Mouse (Mus musculus) lung, embryonic 16.5 days (tissue): Measurements from ENCODE around the gene Emilin1. TPM values are rescaled to one million over a fixed set of nuclear protein-coding genes. Genes with fewer than 3 reads are reported as not detected.

Experiments
- ATAC-seq: fragments of 200-750 bp; cut with Nextera tagmentation; 2 replicates; pipeline ENCODE4 v1.8.0; 2017; ENCODE audit warnings: low read depth, mild to moderate bottlenecking, moderate library complexity
- H3K27ac ChIP-seq: fragments of 300-500 bp; sonication (generic); 2 replicates; pipeline ENCODE4 v1.5.1; 2014; ENCODE audit warnings: mild to moderate bottlenecking, control low read depth, low read length
- H3K27me3 ChIP-seq: fragments of 300-500 bp; sonication (generic); 2 replicates; pipeline ENCODE4 v1.6.1; 2014; ENCODE audit warnings: low read depth, low read length, mixed read lengths; ENCODE audit not compliant: control insufficient read depth, insufficient read depth
- H3K36me3 ChIP-seq: fragments of 300-500 bp; sonication (generic); 2 replicates; pipeline ENCODE4 v1.6.1; 2014; ENCODE audit warnings: low read length; ENCODE audit not compliant: control insufficient read depth, insufficient read depth
- H3K4me1 ChIP-seq: fragments of 300-500 bp; sonication (generic); replicated peaks from 2 replicates; pipeline ENCODE4 v1.6.1; 2014; ENCODE audit warnings: low read length, mixed read lengths; ENCODE audit not compliant: control insufficient read depth, insufficient read depth
- H3K4me2 ChIP-seq: fragments of 300-500 bp; sonication (generic); 2 replicates; pipeline ENCODE4 v1.6.1; 2014; ENCODE audit warnings: low read depth, low read length, control low read depth
- H3K4me3 ChIP-seq: fragments of 300-500 bp; sonication (generic); 2 replicates; pipeline ENCODE4 v1.5.1; 2014; ENCODE audit warnings: mild to moderate bottlenecking, low read length, control low read depth
- H3K9ac ChIP-seq: fragments of 300-500 bp; sonication (generic); 2 replicates; pipeline ENCODE4 v1.6.1; 2014; ENCODE audit warnings: low read length, control low read depth
- H3K9me3 ChIP-seq: fragments of 300-500 bp; sonication (generic); 2 replicates; pipeline ENCODE4 v1.6.1; 2016; ENCODE audit warnings: low read length; ENCODE audit not compliant: control insufficient read depth
- WGBS: fragments of 180-500 bp; shearing (Covaris S2); extraction: QIAGEN DNeasy Blood & Tissue Kit; methylation state at CpG from one replicate; pipeline ENCODE4 v1.1.7; 2014; 5-methylcytosine and 5-hydroxymethylcytosine counted together
- polyA plus RNA-seq: library from polyadenylated mRNA; unstranded; fragments of >200 nt; fragmentation: Nextera tagmentation; extraction: Ambion mirVana; gene quantifications from 2 replicates; pipeline ENCODE4 v1.2.1, GENCODE M21; 2015

Gene Emilin1
- polyA plus RNA-seq, 1 experiment from 2014 or later: 212 TPM

DNA sequence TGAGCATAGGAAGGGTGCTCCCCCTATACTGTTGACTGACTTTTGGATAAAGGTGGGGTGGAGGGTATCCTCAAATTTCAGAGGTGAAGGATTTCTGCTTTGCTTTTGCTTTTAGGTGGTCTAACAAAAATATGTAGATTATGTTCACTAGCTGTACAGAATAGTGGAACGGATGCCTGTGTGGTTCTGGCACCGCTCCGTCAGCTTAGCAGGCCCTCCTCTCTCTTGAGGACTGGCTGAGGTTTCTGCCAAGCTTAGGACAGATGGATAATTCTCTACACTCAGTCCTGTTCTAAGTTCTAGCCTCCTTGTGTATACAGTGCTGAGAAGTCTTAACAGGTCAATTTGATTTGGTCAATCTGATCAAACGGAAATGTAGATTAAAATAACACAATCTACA lies 37.2 kb downstream of the Emilin1 start:
- H3K4me3 ChIP-seq: peak overlapping the region; percentile 78
- H3K4me1 ChIP-seq: peaks cover 15% of the 10 kb centered on the region
- peak overlapping the region; percentile 74 for H3K9ac ChIP-seq
- H3K27ac ChIP-seq: peak overlapping the region; percentile 64
- H3K4me2 ChIP-seq: peak overlapping the region; percentile 94
- ATAC-seq: peak; percentile 0; the same call in 1 of the 2 replicates
- peaks cover 24% of the 10 kb centered on the region for H3K36me3 ChIP-seq
- no peaks in the 10 kb centered on the region for H3K9me3 ChIP-seq
- WGBS: 63% methylated on average over 4 of the region's 4 CpGs
- no peaks in the 10 kb centered on the region for H3K27me3 ChIP-seq

DNA sequence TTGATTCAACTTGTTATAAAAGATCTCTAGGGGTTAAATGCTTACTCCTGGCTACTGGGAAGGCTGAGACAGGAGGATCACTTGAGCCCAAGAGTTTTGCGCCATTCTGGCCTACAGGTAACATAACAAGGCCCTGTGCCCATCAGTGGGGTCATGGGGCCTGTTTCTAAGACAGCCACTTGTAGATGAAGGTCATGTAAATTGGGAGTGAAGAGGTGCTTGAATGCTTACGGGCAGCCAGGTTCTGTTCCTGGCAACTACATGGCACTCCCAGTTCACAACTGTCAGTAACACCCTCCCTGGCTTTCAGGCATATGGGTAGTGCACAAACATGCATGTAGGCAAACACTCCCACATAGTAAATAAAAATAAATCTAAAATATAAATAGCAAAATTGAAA lies 37.7 kb downstream of the Emilin1 start:
- H3K4me2 ChIP-seq: no peak overlapping the region

DNA sequence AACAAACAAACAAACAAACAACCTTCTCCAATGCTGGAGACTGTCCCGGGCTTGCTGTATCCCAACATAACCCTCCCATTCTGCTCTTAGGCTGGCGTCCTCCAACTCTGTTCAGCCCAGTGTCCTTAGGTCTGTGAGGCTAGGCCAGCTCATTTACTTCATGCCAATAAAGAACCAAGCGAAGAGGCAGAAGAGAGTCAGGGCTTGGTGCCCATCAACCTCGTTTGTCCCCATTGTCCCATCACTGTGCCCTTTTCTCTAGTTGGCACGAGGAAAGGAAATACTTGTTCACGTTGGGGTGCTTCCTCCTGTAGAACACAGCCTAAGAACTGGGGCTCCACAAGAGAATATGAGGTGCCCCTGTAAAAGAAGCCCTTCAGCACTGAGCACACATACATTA lies 38.5 kb downstream of the Emilin1 start:
- WGBS: 83% methylated on average over 6 of the region's 6 CpGs
- Histone ChIP-seq H3K9ac (no peak overlapping the region), H3K4me2 (no peak overlapping the region), H3K4me3 (no peak overlapping the region), H3K27me3 (no peaks in the 10 kb centered on the region), H3K4me1 (peaks cover 15% of the 10 kb centered on the region), H3K36me3 (peaks cover 29% of the 10 kb centered on the region), H3K27ac (no peak overlapping the region), H3K9me3 (no peaks in the 10 kb centered on the region)
- ATAC-seq: no peak

More for the DNA sequence above, 37.7 kb downstream of the Emilin1 start:
- Histone ChIP-seq H3K4me3 (no peak overlapping the region), H3K4me1 (peaks cover 15% of the 10 kb centered on the region), H3K27me3 (no peaks in the 10 kb centered on the region), H3K9ac (no peak overlapping the region), H3K9me3 (no peaks in the 10 kb centered on the region), H3K27ac (no peak overlapping the region), H3K36me3 (peaks cover 28% of the 10 kb centered on the region)
- ATAC-seq: no peak
- 75% methylated on average over 2 of the region's 2 CpGs for WGBS

DNA sequence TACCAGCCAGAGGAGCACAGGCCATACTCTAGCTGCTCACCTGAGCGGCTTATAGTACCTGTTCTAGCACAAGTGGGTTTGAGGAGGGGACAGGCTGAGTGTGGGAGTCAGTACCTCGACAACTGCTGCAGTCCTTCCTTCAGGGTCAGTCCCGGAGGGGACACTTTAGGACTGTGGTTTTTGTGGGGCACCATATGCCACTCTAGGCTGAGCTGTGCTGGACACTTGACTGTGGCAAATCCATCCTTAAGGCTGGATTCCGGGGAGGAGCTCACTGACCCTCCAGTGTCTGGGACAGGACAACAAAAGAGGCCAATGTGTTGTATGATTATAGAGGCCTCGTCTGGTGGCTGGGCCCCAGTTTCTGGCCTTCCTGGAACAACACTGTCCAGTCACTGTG lies 39.3 kb downstream of the Emilin1 start:
- Histone ChIP-seq H3K27me3 (no peaks in the 10 kb centered on the region), H3K9me3 (no peaks in the 10 kb centered on the region), H3K36me3 (peaks cover 32% of the 10 kb centered on the region), H3K4me1 (peaks cover 15% of the 10 kb centered on the region), H3K4me2 (no peak overlapping the region), H3K4me3 (no peak overlapping the region), H3K9ac (no peak overlapping the region), H3K27ac (no peak overlapping the region)
- 74% methylated on average over 5 of the region's 5 CpGs for WGBS
- ATAC-seq: no peak

DNA sequence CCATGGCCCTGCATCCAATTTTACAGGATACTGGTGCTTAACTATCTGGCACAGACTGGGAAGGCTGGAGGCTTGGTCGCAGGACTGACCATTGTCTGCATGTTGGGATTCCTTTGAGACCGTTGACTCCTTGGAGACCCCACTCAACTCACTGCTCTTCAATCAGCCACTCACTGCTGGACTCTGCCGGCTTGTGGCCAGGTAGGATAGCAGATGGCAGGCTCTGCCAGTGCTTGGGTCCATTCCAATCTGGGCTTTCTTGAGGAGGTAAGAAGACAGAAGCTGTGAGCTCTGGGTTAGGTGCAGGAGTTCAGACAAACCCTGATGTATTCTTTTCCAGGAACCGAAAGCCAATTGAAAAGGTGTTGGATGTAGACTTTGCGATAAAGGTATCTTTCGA lies 40.9 kb downstream of the Emilin1 start:
- 88% methylated on average over 6 of the region's 6 CpGs for WGBS
- Histone ChIP-seq H3K27ac (no peak overlapping the region), H3K4me1 (peaks cover 26% of the 10 kb centered on the region), H3K9me3 (no peaks in the 10 kb centered on the region), H3K4me3 (no peak overlapping the region), H3K9ac (no peak overlapping the region), H3K36me3 (peaks cover 39% of the 10 kb centered on the region), H3K4me2 (no peak overlapping the region), H3K27me3 (no peaks in the 10 kb centered on the region)
- no peak for ATAC-seq

DNA sequence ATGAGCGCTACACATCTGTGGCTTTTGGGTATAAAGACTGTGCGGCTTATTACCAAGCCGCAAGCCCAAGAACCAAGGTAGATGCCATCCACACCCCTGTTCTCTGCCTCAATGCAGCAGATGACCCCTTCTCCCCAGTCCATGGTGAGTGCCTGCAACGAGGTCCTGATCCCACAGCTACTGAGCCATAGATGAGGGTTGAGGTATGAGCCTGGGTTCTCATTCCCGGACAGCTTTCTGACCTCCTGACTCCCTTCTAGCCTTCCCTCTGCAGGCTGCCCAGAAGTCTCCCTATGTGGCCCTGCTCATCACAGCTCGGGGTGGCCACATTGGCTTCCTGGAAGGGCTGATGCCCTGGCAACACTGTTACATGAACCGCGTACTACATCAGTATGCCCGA lies 41.4 kb downstream of the Emilin1 start:
- peaks cover 39% of the 10 kb centered on the region for H3K36me3 ChIP-seq

DNA sequence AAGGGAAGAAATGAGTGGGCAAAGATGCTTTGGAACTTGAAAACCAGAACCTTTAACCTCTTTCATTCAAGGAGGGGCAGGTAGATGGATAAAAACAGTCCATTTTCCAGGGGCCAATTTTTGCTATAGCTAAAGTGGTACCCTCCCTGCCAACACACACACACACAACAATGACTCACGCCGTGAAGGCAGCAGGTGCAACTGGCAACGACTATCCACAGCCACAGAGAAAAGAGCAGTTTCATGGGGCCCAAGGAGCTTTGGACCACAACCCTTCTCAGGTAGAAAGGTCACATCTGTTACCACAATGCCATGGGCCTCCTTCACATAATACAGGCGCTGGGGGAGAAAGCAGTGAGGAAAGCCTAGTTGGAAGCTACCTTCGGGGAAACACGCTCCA lies 42.5 kb downstream of the Emilin1 start:
- no peak overlapping the region for H3K4me3 ChIP-seq
- WGBS: 93% methylated on average over 6 of the region's 6 CpGs
- H3K27me3 ChIP-seq: no peaks in the 10 kb centered on the region
- peaks cover 39% of the 10 kb centered on the region for H3K36me3 ChIP-seq
- H3K27ac ChIP-seq: no peak overlapping the region
- no peak overlapping the region for H3K4me2 ChIP-seq
- no peaks in the 10 kb centered on the region for H3K9me3 ChIP-seq
- H3K4me1 ChIP-seq: peaks cover 18% of the 10 kb centered on the region
- H3K9ac ChIP-seq: no peak overlapping the region
- no peak for ATAC-seq

More for the DNA sequence above, 41.4 kb downstream of the Emilin1 start:
- Histone ChIP-seq H3K4me3 (no peak overlapping the region), H3K4me1 (peaks cover 24% of the 10 kb centered on the region), H3K9me3 (no peaks in the 10 kb centered on the region), H3K9ac (no peak overlapping the region), H3K27ac (no peak overlapping the region), H3K4me2 (no peak overlapping the region), H3K27me3 (no peaks in the 10 kb centered on the region)
- 92% methylated on average over 9 of the region's 9 CpGs for WGBS
- no peak for ATAC-seq

DNA sequence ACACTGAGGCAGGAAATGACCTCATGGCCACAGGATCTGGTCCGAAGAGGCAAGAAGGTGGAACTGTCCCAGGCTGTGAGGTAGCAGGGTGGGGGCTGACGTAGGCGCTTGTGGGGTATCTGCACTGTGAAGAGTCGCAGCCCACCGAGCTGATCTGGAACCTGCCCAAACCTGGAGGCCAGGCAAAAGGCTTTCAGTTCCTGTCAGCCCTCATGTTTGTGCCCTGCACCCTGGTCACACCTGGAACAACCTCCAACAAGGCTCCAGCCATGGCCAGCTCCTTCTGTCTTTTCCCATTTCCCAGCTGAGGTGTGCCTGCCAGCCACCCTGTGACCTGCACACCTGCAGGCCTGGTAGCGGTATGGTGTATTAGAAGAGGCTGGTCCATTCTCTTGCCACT lies 44.7 kb downstream of the Emilin1 start:
- H3K9ac ChIP-seq: no peak overlapping the region
- ATAC-seq: no peak
- no peaks in the 10 kb centered on the region for H3K9me3 ChIP-seq
- H3K27me3 ChIP-seq: no peaks in the 10 kb centered on the region
- 89% methylated on average over 6 of the region's 6 CpGs for WGBS
- no peak overlapping the region for H3K4me2 ChIP-seq
- H3K4me1 ChIP-seq: peaks cover 15% of the 10 kb centered on the region
- H3K4me3 ChIP-seq: no peak overlapping the region
- no peak overlapping the region for H3K27ac ChIP-seq
- peaks cover 32% of the 10 kb centered on the region for H3K36me3 ChIP-seq

DNA sequence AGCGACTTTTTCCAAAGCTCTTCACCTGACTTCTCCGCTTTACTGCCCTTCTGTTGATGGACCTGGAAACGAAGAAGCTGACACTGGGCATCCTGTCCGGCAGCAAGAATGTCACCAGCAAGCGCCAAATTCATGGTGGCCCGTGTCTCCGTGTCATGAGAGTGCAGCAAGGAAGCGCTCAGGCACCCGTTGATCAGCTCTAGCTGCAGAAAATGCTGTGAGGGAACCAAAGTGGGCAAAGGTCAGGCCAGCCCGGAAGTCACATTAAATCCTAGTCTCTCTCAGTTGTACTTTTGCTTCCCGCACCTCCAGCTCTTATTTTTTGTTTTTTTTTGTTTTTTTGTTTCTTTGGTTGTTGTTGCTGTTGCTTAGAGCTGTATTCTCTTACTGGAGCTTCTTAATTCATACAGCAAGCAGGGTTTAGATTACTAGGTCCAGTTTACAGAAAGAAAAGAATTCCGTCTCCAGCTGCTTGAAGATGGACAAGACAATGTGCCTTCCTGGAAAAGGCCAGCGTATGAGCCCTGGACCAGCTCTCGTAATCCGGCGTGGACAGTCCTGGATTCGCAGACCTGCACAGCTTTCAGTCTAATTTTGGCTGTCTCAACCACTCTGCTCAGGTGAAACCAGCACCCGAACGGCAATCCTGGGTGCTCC lies 46.1 kb downstream of the Emilin1 start:
- WGBS: 19% methylated on average over 19 of the region's 19 CpGs
- H3K27ac ChIP-seq: peak overlapping the region; percentile 85; the same call in 1 of the 2 replicates
- no peaks in the 10 kb centered on the region for H3K27me3 ChIP-seq
- peak overlapping the region; percentile 69 for H3K4me3 ChIP-seq
- no peaks in the 10 kb centered on the region for H3K9me3 ChIP-seq
- peaks cover 15% of the 10 kb centered on the region for H3K4me1 ChIP-seq
- H3K36me3 ChIP-seq: peaks cover 23% of the 10 kb centered on the region
- ATAC-seq: no peak
- peak overlapping the region; percentile 81 for H3K4me2 ChIP-seq
- H3K9ac ChIP-seq: peak overlapping the region; percentile 81
